Mouse (Mus musculus) midbrain, embryonic 16.5 days (tissue): ENCODE data around the gene Sec61g. TPM values are rescaled to one million over a fixed set of nuclear protein-coding genes. Genes with fewer than 3 reads are reported as not detected.
"Not testable (repeated sequence)": the region's sequence is repeated elsewhere in the genome, so short reads cannot be mapped to it uniquely, and the experiment has no call there.

Experiments
- ATAC-seq: fragments of 200-750 bp; cut with Nextera tagmentation; 2 replicates; pipeline ENCODE4 v1.8.0; 2017; ENCODE audit warnings: moderate TSS enrichment
- H3K27ac ChIP-seq: fragments of 300-500 bp; sonication (generic); 2 replicates; pipeline ENCODE4 v1.5.1; 2014; ENCODE audit warnings: mild to moderate bottlenecking, low read length, mixed read lengths
- H3K27me3 ChIP-seq: fragments of 300-500 bp; sonication (generic); 2 replicates; pipeline ENCODE4 v1.6.1; 2014; ENCODE audit warnings: low read depth, low read length, mixed read lengths; ENCODE audit not compliant: control insufficient read depth, insufficient read depth
- H3K36me3 ChIP-seq: fragments of 300-500 bp; sonication (generic); 2 replicates; pipeline ENCODE4 v1.6.1; 2014; ENCODE audit warnings: mild to moderate bottlenecking, low read length, moderate library complexity, mixed read lengths; ENCODE audit not compliant: control insufficient read depth, insufficient read depth
- H3K4me1 ChIP-seq: fragments of 300-500 bp; sonication (generic); 2 replicates; pipeline ENCODE4 v1.6.1; 2014; ENCODE audit warnings: mild to moderate bottlenecking, low read length, mixed read lengths; ENCODE audit not compliant: control insufficient read depth, insufficient read depth
- H3K4me2 ChIP-seq: fragments of 300-500 bp; sonication (generic); 2 replicates; pipeline ENCODE4 v1.6.1; 2014; ENCODE audit warnings: mild to moderate bottlenecking, low read length, mixed read lengths
- H3K4me3 ChIP-seq: fragments of 300-500 bp; sonication (generic); 2 replicates; pipeline ENCODE4 v1.5.1; 2014; ENCODE audit warnings: low read depth, mild to moderate bottlenecking, low read length, moderate library complexity, mixed read lengths
- H3K9ac ChIP-seq: fragments of 300-500 bp; sonication (generic); 2 replicates; pipeline ENCODE4 v1.6.1; 2014; ENCODE audit warnings: low read depth, low read length, mixed read lengths
- H3K9me3 ChIP-seq: fragments of 300-500 bp; sonication (generic); replicated peaks from 2 replicates; pipeline ENCODE4 v1.6.1; 2014; ENCODE audit warnings: mild to moderate bottlenecking, low read length, mixed read lengths; ENCODE audit not compliant: control insufficient read depth, poor library complexity, severe bottlenecking
- WGBS: fragments of 180-500 bp; shearing (Covaris S2); extraction: QIAGEN DNeasy Blood & Tissue Kit; methylation state at CpG from one replicate; pipeline ENCODE4 v1.1.7; 2014; 5-methylcytosine and 5-hydroxymethylcytosine counted together
- polyA plus RNA-seq: library from polyadenylated mRNA; unstranded; fragments of >200 nt; fragmentation: Nextera tagmentation; extraction: Ambion mirVana; gene quantifications from 2 replicates; pipeline ENCODE4 v1.2.1, GENCODE M21; 2015

The Sec61g gene
- polyA plus RNA-seq, 1 experiment from 2014 or later = 22.4 TPM

DNA sequence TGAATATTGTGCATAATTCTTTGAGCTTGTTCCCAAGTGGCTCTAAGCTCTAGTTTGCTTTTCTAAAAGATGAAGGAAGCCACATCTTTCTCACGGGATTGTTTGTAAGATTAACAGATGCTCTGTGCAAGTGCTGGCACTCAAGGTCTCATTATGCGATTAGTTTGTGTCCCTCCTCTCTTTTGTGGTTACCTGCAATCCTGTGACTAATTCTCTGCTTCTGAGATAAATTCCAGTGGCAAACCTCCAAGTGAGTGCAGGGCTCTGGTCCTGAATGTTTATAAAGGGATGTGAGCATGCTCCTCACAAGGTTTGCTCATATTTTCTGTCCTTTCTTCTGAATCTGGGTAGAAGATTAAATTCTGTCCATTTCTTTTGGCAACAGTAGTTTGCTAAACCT, 18.2 kb upstream of the Sec61g start:
- Histone ChIP-seq H3K4me1 (no peaks in the 10 kb centered on the region), H3K27ac (no peak overlapping the region), H3K27me3 (no peaks in the 10 kb centered on the region), H3K4me3 (no peak overlapping the region), H3K4me2 (no peak overlapping the region), H3K36me3 (no peaks in the 10 kb centered on the region), H3K9ac (no peak overlapping the region), H3K9me3 (no peaks in the 10 kb centered on the region)
- WGBS = 53% methylated on average over 2 of the region's 2 CpGs
- ATAC-seq = no peak

GRCm38 (mm10) chr11:16525724-16526123, 17.4 kb upstream of the Sec61g start:
- H3K36me3 ChIP-seq = no peaks in the 10 kb centered on the region
- no peaks in the 10 kb centered on the region for H3K4me1 ChIP-seq
- 56% methylated on average over 2 of the region's 2 CpGs for WGBS
- H3K27me3 ChIP-seq = no peaks in the 10 kb centered on the region
- H3K27ac ChIP-seq = no peak overlapping the region
- H3K4me2 ChIP-seq = no peak overlapping the region
- ATAC-seq = no peak
- H3K9ac ChIP-seq = no peak overlapping the region
- no peak overlapping the region for H3K4me3 ChIP-seq
- H3K9me3 ChIP-seq = no peaks in the 10 kb centered on the region

DNA sequence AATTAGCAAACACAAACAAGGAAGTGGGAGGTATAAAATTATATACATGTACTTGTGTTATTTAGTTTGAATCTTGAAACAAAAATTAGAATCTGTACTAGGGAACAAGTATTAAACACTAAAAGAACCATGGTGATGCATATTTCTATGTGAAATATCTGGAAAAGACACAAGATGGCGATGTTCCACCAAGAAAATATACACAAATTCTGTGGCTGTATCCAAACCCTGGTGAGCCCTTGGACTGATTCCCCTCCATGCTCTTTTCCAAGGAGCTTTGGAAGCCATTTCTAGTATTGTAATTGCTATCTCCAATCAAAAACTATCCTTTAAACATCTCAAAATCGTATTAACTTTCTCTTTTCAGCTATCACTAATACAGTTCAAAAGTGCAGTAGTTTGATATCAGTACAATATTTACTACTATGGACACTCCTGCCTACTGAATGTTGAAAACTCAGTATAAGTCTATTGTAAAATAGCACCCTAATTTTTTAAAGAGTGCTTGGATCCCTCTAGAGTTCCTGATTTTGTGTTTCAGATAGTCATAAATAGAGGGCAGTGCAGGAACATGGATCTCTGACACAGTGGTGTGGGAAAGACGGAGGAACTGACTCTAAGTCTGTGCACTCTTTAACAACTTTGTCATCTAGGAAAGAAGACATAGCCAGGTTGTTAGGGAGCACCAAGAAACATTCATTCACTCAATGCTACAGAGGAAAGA, 16.8 kb upstream of the Sec61g start:
- 48% methylated on average over 3 of the region's 3 CpGs for WGBS
- ATAC-seq = peak; percentile 85
- H3K4me2 ChIP-seq = no peak overlapping the region

GRCm38 (mm10) chr11:16515081-16515480, 6.8 kb upstream of the Sec61g start:
- not testable (repeated sequence) for H3K4me2 ChIP-seq, H3K27me3 ChIP-seq, H3K36me3 ChIP-seq, ATAC-seq, H3K9ac ChIP-seq, H3K4me3 ChIP-seq, H3K4me1 ChIP-seq, H3K27ac ChIP-seq, H3K9me3 ChIP-seq
- 93% methylated on average over 16 of the region's 16 CpGs for WGBS

More for the DNA sequence above, 16.8 kb upstream of the Sec61g start:
- Histone ChIP-seq H3K9ac (no peak overlapping the region), H3K27ac (no peak overlapping the region), H3K4me1 (no peaks in the 10 kb centered on the region), H3K36me3 (no peaks in the 10 kb centered on the region), H3K27me3 (no peaks in the 10 kb centered on the region), H3K4me3 (no peak overlapping the region), H3K9me3 (no peaks in the 10 kb centered on the region)

- H3K27ac ChIP-seq, H3K9ac ChIP-seq, H3K4me3 ChIP-seq, H3K27me3 ChIP-seq, H3K4me1 ChIP-seq, H3K9me3 ChIP-seq, H3K36me3 ChIP-seq, ATAC-seq, H3K4me2 ChIP-seq: not testable (repeated sequence)
- WGBS = 76% methylated on average over 23 of the region's 23 CpGs
Observed at GRCm38 (mm10) chr11:16514221-16514620, 5.9 kb upstream of the Sec61g start.

- H3K4me1 ChIP-seq = peaks cover 9% of the 10 kb centered on the region
- peak overlapping the region; percentile 95 for H3K9ac ChIP-seq
- no peaks in the 10 kb centered on the region for H3K27me3 ChIP-seq
- H3K4me2 ChIP-seq = peak overlapping the region; percentile 90
- peak overlapping the region; percentile 75 for H3K4me3 ChIP-seq
- no peaks in the 10 kb centered on the region for H3K9me3 ChIP-seq
- ATAC-seq = no peak; the same call in 1 of the 2 replicates
- peak overlapping the region; percentile 86 for H3K27ac ChIP-seq
- peaks cover 15% of the 10 kb centered on the region for H3K36me3 ChIP-seq
- WGBS = 4% methylated on average over 26 of the region's 26 CpGs
Observed at GRCm38 (mm10) chr11:16507385-16508051, 766 bp downstream of the Sec61g start.

GRCm38 (mm10) chr11:16505999-16506398, 2.3 kb downstream of the Sec61g start:
- no peak for ATAC-seq
- Histone ChIP-seq H3K4me2 (no peak overlapping the region), H3K4me1 (peaks cover 9% of the 10 kb centered on the region), H3K9ac (no peak overlapping the region), H3K9me3 (no peaks in the 10 kb centered on the region), H3K4me3 (no peak overlapping the region), H3K27me3 (no peaks in the 10 kb centered on the region), H3K27ac (no peak overlapping the region), H3K36me3 (peaks cover 18% of the 10 kb centered on the region)
- WGBS = 97% methylated on average over 6 of the region's 6 CpGs

- Histone ChIP-seq H3K4me3 (no peak overlapping the region), H3K27me3 (no peaks in the 10 kb centered on the region), H3K9ac (no peak overlapping the region), H3K4me1 (peaks cover 9% of the 10 kb centered on the region), H3K36me3 (peaks cover 24% of the 10 kb centered on the region), H3K27ac (no peak overlapping the region), H3K9me3 (no peaks in the 10 kb centered on the region), H3K4me2 (no peak overlapping the region)
- 95% methylated on average over 5 of the region's 5 CpGs for WGBS
- ATAC-seq = no peak
Observed at GRCm38 (mm10) chr11:16503150-16503549, 5.1 kb downstream of the Sec61g start.

DNA sequence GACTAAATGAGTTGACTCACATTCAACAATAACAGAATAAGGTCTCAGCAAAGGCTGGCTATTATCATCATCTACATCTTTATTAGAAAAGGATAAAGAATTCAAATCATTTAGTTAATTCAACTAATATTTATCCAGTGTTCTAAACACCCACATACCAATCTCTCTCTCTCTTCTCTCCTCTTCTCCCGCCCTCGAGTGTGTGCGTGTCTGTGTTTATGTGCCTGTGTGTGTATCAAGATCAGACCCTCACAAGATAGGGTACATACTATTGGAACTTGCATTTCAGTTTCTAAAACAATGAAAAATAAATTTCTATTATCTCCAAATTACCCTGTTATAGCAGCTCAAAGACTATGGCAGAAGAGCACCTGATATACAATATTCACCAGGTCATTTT, 5.5 kb downstream of the Sec61g start:
- Histone ChIP-seq H3K27ac (no peak overlapping the region), H3K4me1 (peaks cover 9% of the 10 kb centered on the region), H3K4me2 (no peak overlapping the region), H3K36me3 (peaks cover 24% of the 10 kb centered on the region), H3K27me3 (no peaks in the 10 kb centered on the region), H3K9me3 (no peaks in the 10 kb centered on the region), H3K4me3 (no peak overlapping the region), H3K9ac (no peak overlapping the region)
- no peak for ATAC-seq
- WGBS = 88% methylated on average over 3 of the region's 3 CpGs
